In genomic region chr14:25270227-25270876, GRCm38 (mm10) we compare ENCODE assay signal across 15 mouse cellular contexts.
DNase-seq lines count a peak whose midpoint lies in the region; ATAC-seq lines count a peak whose summit lies in the region.
"Had no signal": no experiment of that assay in that cellular context is flagged by ENCODE, and none has a peak within 500 bp of the region (broad histone marks: within the 10 kb centered on the region; RNA-seq: fewer than 3 reads in every experiment).

No protein-coding gene starts in this region.

- 52% methylated on average over 11 of the region's 11 CpGs for WGBS in forebrain, embryonic 10.5 days
- 24% methylated on average over 11 of the region's 11 CpGs for WGBS in hindbrain, embryonic 16.5 days
- WGBS in midbrain, embryonic 10.5 days: 56% methylated on average over 11 of the region's 11 CpGs

- peak; percentile 57 for DNase-seq in MN1 (ENCODE audit: low spot score)
- DNase-seq in forebrain, embryonic 10.5 days (ENCODE audit: extremely low spot score, low spot score): no peak
- no peak for DNase-seq in midbrain, embryonic 10.5 days (ENCODE audit: low spot score)
- DNase-seq in layer of hippocampus, adult 8-10 months (ENCODE audit: low spot score in 2 of 2): no peak
- no peak for DNase-seq in thymus, postnatal 4 days
- no peak for DNase-seq in right cerebral cortex, adult 2 months (ENCODE audit: low spot score in 2 of 2)
- DNase-seq in urinary bladder, postnatal 4 days (ENCODE audit: low spot score in 2 of 2): no peak
- DNase-seq: adrenal gland, postnatal 25 days; kidney, adult 2 months; layer of hippocampus, postnatal 36 days; right cerebral cortex, postnatal 4 days had no signal

- no peak overlapping the region for H3K4me2 ChIP-seq in hindbrain, embryonic 16.5 days (ENCODE audit: low read length)

- peak overlapping the region; percentile 48 for H3K27ac ChIP-seq in forebrain, embryonic 10.5 days
- no peak overlapping the region for H3K27ac ChIP-seq in hindbrain, embryonic 16.5 days (ENCODE audit: low read depth, low read length)
- H3K27ac ChIP-seq in midbrain, embryonic 10.5 days (replicated peaks): 0 out of 2 replicates have a peak overlapping the region, but pooled peaks have one; percentile 23
- H3K27ac ChIP-seq: liver, embryonic 14.5 days had no signal

- no peaks in the 10 kb centered on the region for H3K9me3 ChIP-seq in forebrain, embryonic 10.5 days
- no peaks in the 10 kb centered on the region for H3K9me3 ChIP-seq in hindbrain, embryonic 16.5 days (ENCODE audit: control insufficient read depth, low read length)
- no peaks in the 10 kb centered on the region for H3K9me3 ChIP-seq in midbrain, embryonic 10.5 days (replicated peaks)

- H3K36me3 ChIP-seq in forebrain, embryonic 10.5 days (replicated peaks): no peaks in the 10 kb centered on the region
- H3K36me3 ChIP-seq in hindbrain, embryonic 16.5 days (ENCODE audit: control insufficient read depth, insufficient read depth, low read length): no peaks in the 10 kb centered on the region
- H3K36me3 ChIP-seq in midbrain, embryonic 10.5 days: no peaks in the 10 kb centered on the region

- ATAC-seq in hindbrain, embryonic 16.5 days: 0 out of 2 replicates have a peak, but pooled peaks have one; percentile 43
- ATAC-seq: Patski had no signal

- no peak overlapping the region for H3K9ac ChIP-seq in hindbrain, embryonic 16.5 days (ENCODE audit: low read depth, low read length)
- H3K9ac ChIP-seq: liver, embryonic 14.5 days had no signal

- peaks cover 75% of the 10 kb centered on the region for H3K27me3 ChIP-seq in forebrain, embryonic 10.5 days (ENCODE audit: poor library complexity, severe bottlenecking)
- no peaks in the 10 kb centered on the region for H3K27me3 ChIP-seq in hindbrain, embryonic 16.5 days (replicated peaks; ENCODE audit: control insufficient read depth, insufficient read depth, low read length)
- peaks cover 23% of the 10 kb centered on the region for H3K27me3 ChIP-seq in midbrain, embryonic 10.5 days (ENCODE audit: low read depth, poor library complexity, severe bottlenecking)

- H3K4me1 ChIP-seq in forebrain, embryonic 10.5 days: peaks cover 52% of the 10 kb centered on the region
- peaks cover 12% of the 10 kb centered on the region for H3K4me1 ChIP-seq in hindbrain, embryonic 16.5 days (ENCODE audit: control insufficient read depth, insufficient read depth, low read depth, low read length)
- H3K4me1 ChIP-seq in midbrain, embryonic 10.5 days: peaks cover 36% of the 10 kb centered on the region

- no peak overlapping the region for H3K4me3 ChIP-seq in forebrain, embryonic 10.5 days
- H3K4me3 ChIP-seq in hindbrain, embryonic 16.5 days (ENCODE audit: low read length): no peak overlapping the region
- H3K4me3 ChIP-seq in midbrain, embryonic 10.5 days: no peak overlapping the region
- H3K4me3 ChIP-seq: myocyte had no signal
